Mouse (Mus musculus) adrenal gland, adult 8-10 months (tissue): ENCODE data around the gene Serinc5. TPM values are rescaled to one million over a fixed set of nuclear protein-coding genes. Genes with fewer than 3 reads are reported as not detected.

Experiments
- DNase-seq: peaks from one replicate; pipeline ENCODE4 v3.0.0; 2022
- total RNA-seq, 4 experiments: library from RNA; stranded (reverse); gene quantifications; 2 replicates each; pipeline ENCODE4 v1.2.4; 2022

Serinc5 gene
- total RNA-seq, 4 experiments from 2014 or later = 59.0 to 203 (median 126) TPM

- no peak for DNase-seq
These were observed 95.6 kb downstream of the Serinc5 start for GRCm38 (mm10) chr13:92706342-92707061.

GRCm38 (mm10) chr13:92707941-92708340 lies 97.0 kb downstream of the Serinc5 start:
- DNase-seq = no peak

GRCm38 (mm10) chr13:92708466-92708865 lies 97.6 kb downstream of the Serinc5 start:
- DNase-seq = no peak

- DNase-seq = no peak
These were observed 98.6 kb downstream of the Serinc5 start for GRCm38 (mm10) chr13:92709535-92709934.

GRCm38 (mm10) chr13:92710361-92710760 lies 99.5 kb downstream of the Serinc5 start:
- no peak for DNase-seq

- DNase-seq = no peak
These were observed 100.9 kb downstream of the Serinc5 start for GRCm38 (mm10) chr13:92711821-92712220.

GRCm38 (mm10) chr13:92712619-92713018 lies 101.7 kb downstream of the Serinc5 start:
- no peak for DNase-seq

- no peak for DNase-seq
These were observed 107.2 kb downstream of the Serinc5 start for GRCm38 (mm10) chr13:92717851-92718665.

GRCm38 (mm10) chr13:92721006-92721405 lies 110.1 kb downstream of the Serinc5 start:
- no peak for DNase-seq

- DNase-seq = no peak
These were observed 111.5 kb downstream of the Serinc5 start for GRCm38 (mm10) chr13:92722389-92722788.

- no peak for DNase-seq
These were observed 118.9 kb downstream of the Serinc5 start for GRCm38 (mm10) chr13:92729811-92730210.

GRCm38 (mm10) chr13:92731811-92732210 lies 120.9 kb downstream of the Serinc5 start:
- no peak for DNase-seq

- DNase-seq = no peak
These were observed 121.9 kb downstream of the Serinc5 start for GRCm38 (mm10) chr13:92732836-92733235.

- no peak for DNase-seq
These were observed 122.4 kb downstream of the Serinc5 start for GRCm38 (mm10) chr13:92733252-92733651.

GRCm38 (mm10) chr13:92733741-92734140 lies 122.8 kb downstream of the Serinc5 start:
- DNase-seq = no peak

- DNase-seq = no peak
These were observed 124.8 kb downstream of the Serinc5 start for GRCm38 (mm10) chr13:92735693-92736092.

- no peak for DNase-seq
These were observed 125.8 kb downstream of the Serinc5 start for GRCm38 (mm10) chr13:92736516-92737300.

GRCm38 (mm10) chr13:92738821-92739220 lies 127.9 kb downstream of the Serinc5 start:
- DNase-seq = no peak

- no peak for DNase-seq
These were observed 129.0 kb downstream of the Serinc5 start for GRCm38 (mm10) chr13:92739858-92740257.

GRCm38 (mm10) chr13:92740671-92741270 lies 129.9 kb downstream of the Serinc5 start:
- DNase-seq = no peak

- DNase-seq = no peak
These were observed 132.0 kb downstream of the Serinc5 start for GRCm38 (mm10) chr13:92742886-92743285.

GRCm38 (mm10) chr13:92743337-92743736 lies 132.4 kb downstream of the Serinc5 start:
- no peak for DNase-seq
